Mouse (Mus musculus) lung, postnatal 0 days (tissue): ENCODE measurements around the gene Upk3a. TPM values are rescaled to one million over a fixed set of nuclear protein-coding genes. Genes with fewer than 3 reads are reported as not detected.

Experiments used
- ATAC-seq: fragments of 200-750 bp; cut with Nextera tagmentation; 2 replicates; pipeline ENCODE4 v1.8.0; 2017; ENCODE audit warnings: moderate library complexity
- DNase-seq: peaks from one replicate; pipeline ENCODE4 v3.0.0-alpha.2; 2016; ENCODE audit warnings: low spot score
- H3K27ac ChIP-seq: fragments of 300-500 bp; sonication (generic); 2 replicates; pipeline ENCODE4 v1.5.1; 2014; ENCODE audit warnings: antibody characterized with exemption, mild to moderate bottlenecking, low read length, mixed read lengths
- H3K27me3 ChIP-seq: fragments of 300-500 bp; sonication (generic); replicated peaks from 2 replicates; pipeline ENCODE4 v1.6.1; 2014; ENCODE audit warnings: low read length, mixed read lengths; ENCODE audit not compliant: insufficient read depth
- H3K36me3 ChIP-seq: fragments of 300-500 bp; sonication (generic); 2 replicates; pipeline ENCODE4 v1.6.1; 2014; ENCODE audit warnings: low read length, mixed read lengths; ENCODE audit not compliant: insufficient read depth
- H3K4me1 ChIP-seq: fragments of 300-500 bp; sonication (generic); 2 replicates; pipeline ENCODE4 v1.6.1; 2014; ENCODE audit warnings: antibody characterized with exemption, low read depth, low read length, mixed read lengths; ENCODE audit not compliant: insufficient read depth
- H3K4me2 ChIP-seq: fragments of 300-500 bp; sonication (generic); replicated peaks from 2 replicates; pipeline ENCODE4 v1.6.1; 2014; ENCODE audit warnings: low read depth, mild to moderate bottlenecking, low read length, moderate library complexity, mixed read lengths
- H3K4me3 ChIP-seq: fragments of 300-500 bp; sonication (generic); 2 replicates; pipeline ENCODE4 v1.5.1; 2014; ENCODE audit warnings: low read depth, low read length
- H3K9ac ChIP-seq: fragments of 300-500 bp; sonication (generic); replicated peaks from 2 replicates; pipeline ENCODE4 v1.6.1; 2014; ENCODE audit warnings: low read depth, mild to moderate bottlenecking
- H3K9me3 ChIP-seq: fragments of 300-500 bp; sonication (generic); 2 replicates; pipeline ENCODE4 v1.6.1; 2016; ENCODE audit warnings: low read length, mixed read lengths
- CTCF ChIP-seq: IDR thresholded peaks from 2 replicates; pipeline ENCODE4 v1.5.1; 2016; ENCODE audit warnings: antibody characterized with exemption, mild to moderate bottlenecking
- EP300 ChIP-seq: IDR thresholded peaks from 2 replicates; pipeline ENCODE4 v1.6.1; 2016; ENCODE audit warnings: antibody characterized with exemption, mild to moderate bottlenecking, control low read depth
- WGBS: fragments of 180-500 bp; shearing (Covaris S2); extraction: QIAGEN DNeasy Blood & Tissue Kit; methylation state at CpG from one replicate; pipeline ENCODE4 v1.1.7; 2014; 5-methylcytosine and 5-hydroxymethylcytosine counted together
- polyA plus RNA-seq: library from polyadenylated mRNA; unstranded; fragments of >200 nt; fragmentation: Nextera tagmentation; extraction: Ambion mirVana; gene quantifications from 2 replicates; pipeline ENCODE4 v1.2.1, GENCODE M21; 2015

The Upk3a gene
- polyA plus RNA-seq, 1 experiment from 2014 or later = 41.0 TPM

GRCm38 (mm10) chr15:84997768-84998454 is 19.0 kb upstream of the Upk3a start:
- H3K4me1 ChIP-seq = no peaks in the 10 kb centered on the region
- H3K27ac ChIP-seq = no peak overlapping the region
- DNase-seq = no peak
- no peaks in the 10 kb centered on the region for H3K36me3 ChIP-seq
- no peak for ATAC-seq
- H3K9ac ChIP-seq = no peak overlapping the region
- TF ChIP-seq CTCF = no peak
- no peak for TF ChIP-seq EP300
- no peak overlapping the region for H3K4me3 ChIP-seq
- H3K27me3 ChIP-seq = no peaks in the 10 kb centered on the region
- no peak overlapping the region for H3K4me2 ChIP-seq
- WGBS = 55% methylated on average over 14 of the region's 14 CpGs
- H3K9me3 ChIP-seq = no peaks in the 10 kb centered on the region

DNA sequence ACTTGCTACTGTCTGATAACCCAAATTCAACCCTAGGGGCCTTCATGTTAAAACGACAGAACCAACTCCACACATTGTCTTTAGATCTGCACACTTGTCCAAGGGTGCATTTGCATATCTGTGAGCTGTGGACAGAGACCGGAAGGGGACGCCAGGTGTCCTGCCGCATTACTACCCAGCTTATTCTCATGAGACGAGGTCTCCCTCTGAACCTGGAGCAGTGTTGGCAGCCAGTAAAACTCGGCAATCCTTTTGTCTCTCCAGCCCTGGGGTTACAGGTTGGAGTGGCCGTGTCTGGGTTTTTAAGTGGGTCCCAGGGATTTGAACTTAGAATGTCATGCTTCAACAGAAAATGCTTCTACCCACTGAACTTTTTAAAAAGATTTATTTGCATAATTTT is 17.0 kb upstream of the Upk3a start:
- H3K4me1 ChIP-seq = no peaks in the 10 kb centered on the region
- 70% methylated on average over 7 of the region's 7 CpGs for WGBS
- H3K9me3 ChIP-seq = no peaks in the 10 kb centered on the region
- no peaks in the 10 kb centered on the region for H3K27me3 ChIP-seq
- ATAC-seq (no peak), DNase-seq (no peak)
- H3K4me3 ChIP-seq = no peak overlapping the region
- no peaks in the 10 kb centered on the region for H3K36me3 ChIP-seq
- TF ChIP-seq CTCF (no peak), EP300 (no peak)
- H3K27ac ChIP-seq = no peak overlapping the region
- no peak overlapping the region for H3K4me2 ChIP-seq
- no peak overlapping the region for H3K9ac ChIP-seq

DNA sequence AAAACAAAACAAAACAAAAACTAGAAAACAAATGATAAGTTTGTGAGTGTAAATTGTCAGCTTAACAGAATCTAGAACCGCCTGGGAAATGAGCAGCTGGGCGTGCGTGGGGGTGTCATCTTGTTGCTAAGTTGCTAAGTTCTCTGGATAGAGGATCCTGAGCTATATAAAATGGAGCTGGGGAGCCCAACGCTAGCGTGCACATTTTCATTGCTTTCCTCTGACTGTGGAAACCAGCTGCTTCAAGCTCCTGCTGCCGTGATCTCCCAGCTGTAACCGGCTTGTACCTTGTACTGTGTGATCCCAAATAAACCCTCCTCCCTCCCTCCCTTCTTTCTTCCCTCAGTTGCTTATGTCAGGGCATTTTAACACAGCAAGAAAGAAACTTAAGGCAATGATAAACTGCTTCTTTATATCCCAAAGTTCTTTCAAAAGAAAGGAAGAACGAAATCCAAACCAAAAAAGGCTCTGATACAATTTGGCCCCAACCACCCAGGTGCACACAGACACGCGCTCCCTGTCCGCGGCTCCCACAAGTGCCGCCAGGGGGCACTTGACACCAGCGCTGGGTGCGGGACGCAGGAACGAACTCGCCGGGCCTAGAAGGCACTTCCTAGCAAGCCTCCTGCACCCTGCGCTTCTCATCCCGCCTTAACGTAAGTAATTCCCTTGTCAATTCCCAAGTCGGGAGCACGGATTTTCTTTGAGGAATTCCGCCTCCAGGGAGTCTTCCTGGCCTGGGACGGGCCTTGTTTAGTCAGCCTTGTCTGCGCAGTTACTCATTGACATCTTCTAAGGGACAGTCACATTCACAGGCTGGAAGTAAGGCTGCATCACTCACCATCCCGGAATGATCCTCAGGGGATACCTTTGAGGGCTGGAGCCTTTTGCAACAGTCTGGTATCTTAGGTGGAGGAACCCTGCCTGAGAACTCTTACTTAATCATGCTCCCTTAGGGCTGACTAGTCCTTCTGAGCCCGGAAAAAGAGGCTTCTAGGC is 15.7 kb upstream of the Upk3a start:
- no peaks in the 10 kb centered on the region for H3K4me1 ChIP-seq
- peak; percentile 87 for DNase-seq
- H3K4me2 ChIP-seq = no peak overlapping the region
- H3K27ac ChIP-seq = no peak overlapping the region
- H3K9me3 ChIP-seq = no peaks in the 10 kb centered on the region
- H3K36me3 ChIP-seq = no peaks in the 10 kb centered on the region
- WGBS = 19% methylated on average over 29 of the region's 29 CpGs
- H3K27me3 ChIP-seq = no peaks in the 10 kb centered on the region
- ATAC-seq = peak; percentile 83
- no peak overlapping the region for H3K9ac ChIP-seq
- TF ChIP-seq EP300 (no peak), CTCF (peak; percentile 97)
- no peak overlapping the region for H3K4me3 ChIP-seq

- H3K36me3 ChIP-seq = no peaks in the 10 kb centered on the region
- no peak overlapping the region for H3K4me3 ChIP-seq
- DNase-seq (no peak), ATAC-seq (no peak)
- no peaks in the 10 kb centered on the region for H3K9me3 ChIP-seq
- H3K27me3 ChIP-seq = no peaks in the 10 kb centered on the region
- 82% methylated on average over 8 of the region's 8 CpGs for WGBS
- no peak overlapping the region for H3K4me2 ChIP-seq
- no peak overlapping the region for H3K9ac ChIP-seq
- H3K27ac ChIP-seq = no peak overlapping the region
- TF ChIP-seq EP300 (no peak), CTCF (no peak)
- H3K4me1 ChIP-seq = no peaks in the 10 kb centered on the region
Observed at GRCm38 (mm10) chr15:85009666-85010065, 7.3 kb upstream of the Upk3a start.

- peak overlapping the region; percentile 34 for H3K4me2 ChIP-seq
- WGBS = 14% methylated on average over 19 of the region's 19 CpGs
Observed at GRCm38 (mm10) chr15:85011895-85012661, 4.9 kb upstream of the Upk3a start.

DNA sequence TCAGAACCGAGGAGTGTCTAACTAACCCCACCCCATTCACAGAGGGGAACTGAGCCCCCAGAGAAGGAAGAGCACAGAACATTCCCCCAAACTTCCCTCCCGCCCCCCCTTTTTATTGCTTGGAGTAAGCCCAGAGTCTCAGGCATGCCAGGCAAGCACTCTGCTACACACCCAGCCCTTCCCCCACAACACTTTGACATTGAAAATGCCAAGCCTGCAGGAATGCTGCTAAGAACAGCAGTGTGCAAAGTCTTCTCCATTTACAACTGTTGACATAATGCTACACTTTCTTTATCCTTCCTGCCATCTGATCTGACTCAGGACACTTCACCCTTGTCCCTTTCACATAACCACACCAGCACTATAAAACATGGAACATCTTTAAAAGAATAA is 4.3 kb upstream of the Upk3a start:
- ATAC-seq (peak; percentile 70), DNase-seq (peak; percentile 67)
- Histone ChIP-seq H3K9me3 (no peaks in the 10 kb centered on the region), H3K4me3 (no peak overlapping the region), H3K4me1 (no peaks in the 10 kb centered on the region), H3K27me3 (no peaks in the 10 kb centered on the region), H3K4me2 (peak overlapping the region; percentile 34), H3K36me3 (no peaks in the 10 kb centered on the region), H3K9ac (no peak overlapping the region), H3K27ac (peak overlapping the region; percentile 65)
- no peak for TF ChIP-seq EP300
- WGBS = 21% methylated on average over 2 of the region's 2 CpGs

More at GRCm38 (mm10) chr15:85011895-85012661, 4.9 kb upstream of the Upk3a start:
- Histone ChIP-seq H3K9me3 (no peaks in the 10 kb centered on the region), H3K9ac (no peak overlapping the region), H3K36me3 (no peaks in the 10 kb centered on the region), H3K4me1 (no peaks in the 10 kb centered on the region), H3K4me3 (no peak overlapping the region), H3K27me3 (no peaks in the 10 kb centered on the region), H3K27ac (peak overlapping the region; percentile 65)
- TF ChIP-seq CTCF (no peak), EP300 (peak; percentile 16; the same call in 1 of the 2 replicates)
- ATAC-seq (peak; percentile 64), DNase-seq (peak; percentile 65)
